Mouse (Mus musculus): ENCODE results near the gene Ptprh.

The Ptprh gene

DNA sequence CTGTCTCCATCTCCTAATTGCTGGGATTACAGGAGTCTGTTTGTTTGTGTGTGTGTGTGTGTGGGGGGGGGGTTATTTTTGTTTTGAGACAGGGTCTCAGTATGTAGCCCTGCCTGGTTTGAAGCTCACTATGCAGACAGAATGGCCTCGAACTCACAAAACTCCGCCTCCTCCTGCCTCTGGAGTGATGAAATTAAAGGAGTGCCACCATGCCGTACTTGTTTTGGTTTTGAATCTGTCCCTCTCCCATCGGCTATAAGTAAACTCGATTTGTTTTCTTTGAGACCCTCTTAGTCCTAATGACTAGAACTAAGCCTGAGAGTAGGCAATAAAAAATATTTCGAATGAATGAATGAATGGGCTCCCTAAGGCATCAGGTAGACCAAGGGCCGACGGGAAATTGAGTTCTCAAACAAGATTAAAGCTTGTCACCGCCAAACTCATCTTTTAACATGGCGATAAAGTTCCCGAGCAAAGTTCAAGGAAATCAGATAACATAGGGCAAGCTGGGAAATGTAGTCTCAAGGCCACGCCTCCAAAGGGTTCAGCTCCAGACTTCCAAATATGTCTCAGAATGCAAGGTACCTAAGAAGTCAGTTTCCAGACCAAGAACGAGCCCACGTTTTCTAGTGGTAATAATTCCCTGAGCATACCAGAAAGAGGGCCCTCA, 101.3 kb downstream of the Ptprh start:
- DNase-seq (ENCODE audit: inconsistent age in 2 of 2, low spot score in 1 of 2): peak; percentile 67 to 92

DNA sequence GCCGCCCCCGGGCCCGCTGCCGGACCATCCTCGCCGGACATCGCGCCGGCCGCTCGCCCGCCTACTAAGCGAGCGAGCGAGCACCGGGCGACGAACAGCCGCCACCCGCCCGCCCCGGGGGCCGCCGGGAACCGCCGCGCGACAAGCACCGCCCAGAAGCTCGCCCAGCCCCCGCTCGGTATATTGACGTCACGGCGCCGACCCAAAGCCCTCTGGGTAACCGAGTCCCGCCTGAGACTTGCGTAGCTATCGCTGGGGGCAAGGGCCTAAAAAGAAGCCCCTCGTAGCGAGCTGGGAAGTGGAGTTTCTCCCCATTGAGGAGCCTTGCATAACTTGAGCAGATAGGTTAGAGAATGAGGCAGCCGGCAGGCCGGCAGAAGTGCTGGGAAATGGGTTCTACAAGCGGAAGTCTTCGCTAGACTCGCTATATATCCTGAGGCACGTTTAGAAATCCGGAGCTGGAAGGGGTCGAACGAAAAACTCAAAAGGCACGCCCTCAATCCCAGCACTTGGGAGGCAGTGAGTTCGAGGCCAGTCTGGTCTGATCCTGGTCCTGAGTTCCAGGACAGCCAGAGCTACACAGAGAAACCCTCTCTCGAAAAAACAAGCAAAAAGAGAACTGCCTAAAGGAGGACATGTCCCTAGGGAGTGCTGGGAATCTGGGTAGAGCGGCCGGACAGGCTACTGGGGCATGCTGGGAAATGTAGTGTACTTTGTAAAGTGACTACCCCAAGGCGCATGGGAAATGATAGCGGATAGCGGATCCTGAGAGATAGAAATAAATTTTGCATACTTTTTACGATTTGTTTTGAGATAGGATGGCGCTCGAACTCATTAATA, 102.1 kb downstream of the Ptprh start, which contains the start of gene Ppp1r12c:
Gene Ppp1r12c (minus strand): TSS at position 123 of the 840 bp plus-strand sequence.
- DNase-seq (ENCODE audit: inconsistent age in 2 of 2, low spot score in 1 of 2): peak; percentile 96 to 98

DNA sequence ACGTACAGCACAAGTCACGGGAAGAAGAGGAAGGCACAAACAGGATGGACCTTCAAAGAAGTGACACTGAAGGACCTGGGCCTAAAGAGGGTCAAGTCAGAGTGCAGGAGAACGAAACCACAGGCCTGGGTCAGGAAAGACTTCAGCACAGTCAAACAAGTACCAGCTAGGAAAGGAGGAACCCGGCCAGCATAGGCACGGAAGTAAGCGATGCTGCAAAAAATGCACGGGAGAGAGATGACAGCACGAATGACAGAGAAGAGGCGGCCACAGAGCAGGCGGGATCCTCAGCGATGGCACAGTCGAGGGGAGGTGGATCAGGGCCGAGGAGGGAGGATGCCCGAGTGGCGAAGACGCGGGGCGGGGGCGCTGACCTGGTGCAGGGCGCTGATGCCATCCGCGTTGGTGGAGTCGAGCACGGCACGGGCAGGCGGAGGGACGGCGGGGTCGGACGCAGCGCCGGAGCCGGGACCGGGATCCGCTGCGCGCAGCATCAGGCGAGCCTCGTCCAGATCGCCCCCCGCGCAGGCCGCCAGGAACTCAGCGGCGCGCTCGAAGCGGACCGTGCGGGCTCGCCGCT, 102.9 kb downstream of the Ptprh start:
- peak; percentile 75 to 87 for DNase-seq (ENCODE audit: inconsistent age in 2 of 2, low spot score in 1 of 2)

DNA sequence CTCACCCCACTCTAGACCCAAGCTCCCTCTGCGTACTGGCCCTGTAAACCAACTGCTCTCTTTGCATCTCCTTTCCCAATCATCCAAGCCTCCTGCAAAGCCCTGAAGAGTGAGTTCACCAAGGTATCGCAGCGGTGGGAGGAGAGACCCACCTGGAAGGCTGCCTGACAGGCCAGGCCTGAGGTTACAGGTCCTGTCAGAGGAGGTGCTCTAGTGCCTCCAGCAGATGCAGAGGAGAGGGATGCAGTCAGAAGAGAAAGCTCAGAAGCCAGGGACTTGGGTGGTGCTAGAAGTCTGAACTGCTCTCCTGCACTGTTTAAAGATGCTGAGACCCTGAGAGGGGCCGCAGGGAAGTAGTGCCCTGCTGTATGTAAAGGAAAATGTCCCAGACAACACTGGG, 104.8 kb downstream of the Ptprh start:
- DNase-seq (ENCODE audit: inconsistent age in 2 of 2, low spot score in 1 of 2): no peak

Measured in adrenal gland, adult (tissue).